Mouse (Mus musculus) 3T3-L1 (cell line): ENCODE measurements around the gene Cttnbp2nl.

ENCODE experiments used
- DNase-seq: peaks from one replicate; pipeline ENCODE4 v3.0.0-alpha.2; 2015; ENCODE audit warnings: low read depth, low spot score

Cttnbp2nl gene

DNA sequence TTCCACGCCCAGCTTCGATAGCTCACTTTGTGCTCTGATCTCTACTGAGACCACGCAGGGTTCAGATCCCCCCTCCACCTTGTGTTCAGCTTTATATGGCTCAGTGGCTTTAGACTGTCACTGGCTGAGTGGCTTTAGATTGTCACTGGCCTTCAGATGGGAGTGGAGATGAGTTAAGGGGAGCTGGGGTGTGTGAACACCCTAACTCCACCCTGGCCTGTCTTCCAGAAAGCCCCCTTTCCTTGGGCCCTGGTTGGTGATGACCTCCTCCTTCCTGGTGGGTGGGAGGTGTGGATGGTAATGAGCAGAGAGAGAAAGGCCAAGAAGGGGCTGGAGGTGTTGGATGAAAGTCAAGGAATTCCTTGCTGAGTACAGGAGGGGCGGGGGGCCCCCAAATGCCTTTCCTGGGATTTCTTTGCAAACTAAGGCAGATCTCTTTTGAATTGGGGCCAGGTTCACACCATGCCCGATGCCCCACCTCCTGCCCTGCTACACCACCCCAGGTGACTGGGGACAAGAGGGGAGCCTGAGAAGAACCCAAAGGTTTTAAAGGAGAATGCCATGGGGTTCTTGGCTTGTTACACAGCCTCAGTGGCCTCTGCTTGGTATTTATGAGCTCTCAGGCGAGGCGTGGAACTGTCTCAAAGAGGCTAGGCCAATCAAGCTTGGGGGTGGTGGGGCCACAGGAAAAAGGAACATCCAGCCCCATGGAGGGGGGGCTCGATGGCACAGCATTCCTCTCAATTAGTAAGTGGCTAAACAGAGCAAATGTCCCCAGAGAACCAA, 87.7 kb downstream of the Cttnbp2nl start:
- DNase-seq, result no peak

DNA sequence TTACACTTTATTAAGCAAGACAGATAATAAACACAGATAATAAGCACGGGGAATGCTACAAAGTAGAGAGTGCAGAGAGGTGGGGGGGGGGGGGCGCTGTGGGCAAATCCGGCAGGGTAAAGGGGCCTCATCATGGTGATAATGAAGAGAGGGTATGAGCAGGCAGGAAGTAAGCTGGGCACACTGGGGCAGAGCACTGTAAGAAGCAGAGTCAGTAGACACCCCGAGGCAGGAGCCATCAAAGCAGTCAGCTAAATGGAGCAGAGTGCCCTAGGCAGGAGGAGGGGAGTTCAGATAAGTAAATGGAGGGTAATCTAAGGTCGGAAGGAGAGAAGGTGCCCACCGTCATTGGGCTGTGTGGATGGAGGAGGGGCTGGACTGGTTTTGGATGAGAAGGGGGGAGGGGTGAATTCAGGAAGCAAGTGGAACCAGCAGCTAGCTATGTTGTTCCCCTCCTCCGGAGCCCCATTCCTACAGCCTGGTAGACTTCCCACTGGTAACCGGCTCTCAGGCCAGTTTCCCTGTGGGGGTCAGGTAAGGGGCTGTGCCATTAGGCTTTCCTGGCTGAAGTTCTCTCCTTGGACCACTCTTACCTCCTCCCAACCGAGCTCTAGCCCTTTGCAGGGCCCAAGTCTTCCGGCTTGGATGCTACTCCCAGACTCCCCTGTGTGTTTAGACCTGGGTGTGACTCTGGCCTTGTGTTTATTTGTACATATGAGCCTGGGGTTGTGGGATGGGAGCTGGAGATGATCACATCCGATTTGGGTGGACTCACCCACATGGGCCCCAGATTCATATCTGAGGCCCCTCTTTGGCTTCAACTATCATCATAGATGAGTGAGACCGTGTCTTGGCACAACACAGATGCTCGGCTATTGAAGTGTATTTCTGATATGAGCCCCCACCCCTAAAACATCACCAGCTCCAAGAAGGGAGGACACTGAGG, 89.3 kb downstream of the Cttnbp2nl start:
- no peak for DNase-seq

DNA sequence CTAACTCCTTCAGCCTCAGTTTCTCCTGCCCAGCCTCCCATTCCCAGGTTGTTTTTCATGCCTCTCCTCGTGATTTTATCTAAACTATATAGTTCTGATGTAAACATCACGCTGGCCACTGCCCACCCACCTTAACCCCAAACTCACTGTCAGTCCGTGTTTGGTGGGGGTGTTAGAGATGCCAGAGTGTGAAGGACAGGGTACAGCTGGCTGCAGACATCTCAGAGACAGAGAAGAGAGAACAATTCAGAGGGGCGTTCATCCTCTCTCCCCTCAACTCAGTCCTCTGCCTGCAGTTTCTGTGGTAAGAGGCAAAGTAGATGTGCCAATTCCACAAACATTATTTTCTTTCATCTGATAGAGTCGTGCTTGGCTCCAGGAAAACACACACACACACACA, 90.1 kb downstream of the Cttnbp2nl start:
- DNase-seq, result no peak

DNA sequence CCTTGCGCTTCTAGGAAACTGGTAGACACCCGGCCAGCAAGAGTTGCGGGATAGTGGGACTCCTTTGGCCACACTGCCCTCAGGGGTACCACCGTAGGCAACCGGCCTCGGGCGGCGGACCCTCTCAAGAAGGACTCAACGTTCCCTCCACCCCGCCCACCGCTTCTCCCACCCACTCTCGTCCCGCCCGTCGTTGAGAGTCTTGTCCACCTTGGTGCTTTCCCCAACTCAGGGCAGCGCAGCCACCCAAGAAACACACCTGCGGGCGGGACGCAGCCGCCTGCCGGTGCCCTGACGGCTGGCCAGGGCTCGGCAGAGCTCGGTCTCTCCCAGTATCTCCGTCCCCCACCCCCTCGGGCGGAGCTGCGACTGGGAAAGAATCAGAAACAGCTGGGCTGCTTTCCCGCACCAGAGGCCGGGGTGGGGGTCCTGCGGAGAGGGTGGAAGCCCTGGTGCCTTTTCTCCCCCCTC, 90.8 kb downstream of the Cttnbp2nl start:
- no peak for DNase-seq

DNA sequence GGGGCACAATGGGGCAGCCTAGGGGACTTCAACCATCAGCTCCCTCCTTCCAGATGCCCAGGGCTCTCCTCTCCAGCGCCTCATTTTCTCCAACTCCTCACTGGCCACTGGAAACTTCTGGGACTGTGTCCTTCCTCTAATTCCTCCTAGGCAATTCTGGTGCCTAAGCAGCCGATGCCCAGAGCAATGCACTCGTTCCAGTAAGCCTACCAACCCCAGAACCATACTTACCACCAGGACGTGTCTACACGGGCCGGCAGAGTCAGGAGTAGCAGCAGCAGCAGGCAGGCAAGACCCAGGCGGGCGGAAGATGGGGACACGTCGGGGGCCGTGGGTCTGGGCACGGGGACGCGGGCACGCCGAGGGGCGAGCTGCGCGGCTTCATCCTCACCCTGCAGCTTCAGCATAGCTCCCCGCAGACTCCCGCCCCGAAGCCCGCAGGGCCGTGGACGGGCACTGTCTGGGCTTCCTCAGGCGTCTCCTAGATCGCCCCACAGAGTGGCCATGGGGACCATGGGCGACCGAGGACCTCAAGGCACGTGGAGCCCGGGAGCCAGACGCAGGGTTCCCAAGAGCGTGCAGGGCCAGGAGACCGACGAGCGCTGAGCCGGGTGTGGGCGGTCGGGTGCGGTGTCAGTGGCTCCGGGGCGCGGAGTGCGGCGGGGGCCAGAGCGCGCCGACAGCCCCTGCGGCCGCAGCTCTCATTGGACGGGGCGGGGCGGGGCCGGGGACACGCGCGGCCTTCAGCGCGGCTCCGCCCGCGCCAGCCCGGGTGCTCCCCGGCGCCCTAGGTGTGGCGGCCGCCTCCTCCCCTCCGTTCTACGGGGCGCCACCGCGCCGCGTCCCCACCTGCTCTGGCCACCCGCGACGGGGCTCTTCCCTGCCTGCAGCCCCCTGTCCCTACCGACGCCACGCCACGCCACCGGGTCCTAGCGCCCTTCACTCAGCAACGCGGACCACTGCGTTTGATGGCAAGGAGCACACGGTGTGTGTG, 91.6 kb downstream of the Cttnbp2nl start, which contains the start of gene Wnt2b:
TSS of gene Wnt2b (minus strand) at position 856 of the 994 bp plus-strand sequence.
- DNase-seq, result no peak

DNA sequence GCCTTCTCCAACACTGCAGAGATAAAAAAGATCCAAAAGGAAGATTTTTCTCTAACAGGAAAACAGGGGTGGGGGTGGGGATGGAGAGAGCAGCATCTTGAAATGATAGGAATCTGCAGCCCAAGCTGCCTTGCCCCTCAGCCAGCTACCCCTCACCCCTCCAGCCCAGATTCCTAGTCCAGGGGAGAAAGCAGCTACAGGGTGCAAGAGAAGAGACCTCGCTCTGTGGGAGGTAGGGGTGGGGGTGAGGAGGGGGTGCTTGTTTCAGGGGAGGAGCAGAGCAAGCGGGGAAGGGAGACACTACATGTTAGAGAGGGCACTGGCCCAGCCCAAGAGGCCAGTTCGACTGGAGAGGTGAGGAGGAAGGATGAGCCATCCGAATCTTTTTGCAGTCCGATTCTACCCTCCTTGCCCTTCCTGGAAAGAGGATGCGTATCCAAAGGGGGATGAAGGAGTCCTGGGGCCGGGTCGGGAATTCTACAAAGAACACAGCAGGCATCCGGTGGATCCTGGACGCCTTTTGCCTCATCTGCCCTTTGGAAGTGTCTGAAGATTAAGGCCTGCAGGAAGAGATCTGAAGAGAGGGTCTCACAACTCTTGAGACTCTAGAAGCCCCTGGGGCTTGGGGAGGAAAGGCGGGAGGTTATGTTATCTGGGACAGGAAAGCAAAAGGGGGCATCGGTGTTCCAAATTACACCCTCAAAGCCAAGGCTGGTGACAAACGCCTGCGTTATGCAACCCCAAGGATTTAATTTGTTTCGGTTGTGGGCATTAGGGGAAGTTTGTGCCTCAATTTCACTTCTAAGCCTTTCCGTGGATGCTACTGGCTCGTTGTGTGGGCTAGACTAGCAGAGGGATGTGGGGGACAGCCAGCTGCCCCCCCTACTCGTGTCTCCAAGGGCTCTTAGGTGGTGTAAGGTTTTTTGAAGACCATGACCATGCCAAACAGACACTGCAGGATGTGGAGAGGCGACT, 92.6 kb downstream of the Cttnbp2nl start:
- no peak for DNase-seq

DNA sequence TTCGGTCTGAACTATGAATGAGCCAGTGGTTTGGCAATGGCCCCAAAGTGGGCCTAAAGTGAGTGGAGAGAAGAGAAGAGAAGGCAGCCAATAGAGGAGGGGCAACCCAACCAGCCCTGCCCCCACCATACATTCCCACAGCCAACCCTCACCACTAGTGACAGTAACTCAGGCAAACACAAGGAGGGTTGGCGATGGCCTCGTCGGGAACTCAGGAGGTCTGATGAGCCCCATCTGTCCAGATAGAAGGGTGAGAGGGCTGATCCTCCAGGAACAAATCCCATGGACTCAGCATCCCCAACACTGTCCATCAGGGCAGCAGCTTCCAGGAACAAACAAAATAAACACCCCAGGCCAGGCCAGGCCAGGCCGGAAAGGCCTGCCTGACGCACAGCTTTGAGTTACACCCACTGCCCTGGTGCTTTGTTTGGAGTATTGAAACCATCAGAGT, 96.8 kb downstream of the Cttnbp2nl start:
- DNase-seq, result no peak

DNA sequence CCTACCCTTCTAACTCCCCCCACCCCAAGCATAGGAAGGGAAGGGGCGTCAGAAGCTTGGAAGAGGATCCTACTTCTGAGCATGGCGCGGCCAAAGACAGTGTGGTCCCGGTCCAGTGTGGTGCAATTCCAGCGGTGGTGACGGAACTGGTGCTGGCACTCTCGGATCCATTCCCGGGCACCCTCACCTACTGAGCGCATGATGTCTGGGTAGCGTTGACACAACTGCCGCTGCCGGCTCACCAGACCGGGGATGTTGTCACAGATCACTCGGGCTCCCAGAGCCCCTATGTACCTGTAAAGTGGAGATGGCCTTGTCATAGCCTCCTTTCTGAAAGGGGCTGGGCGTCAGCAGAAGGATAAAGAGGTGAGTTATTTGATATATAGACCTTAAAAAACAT, 98.4 kb downstream of the Cttnbp2nl start:
- no peak for DNase-seq

DNA sequence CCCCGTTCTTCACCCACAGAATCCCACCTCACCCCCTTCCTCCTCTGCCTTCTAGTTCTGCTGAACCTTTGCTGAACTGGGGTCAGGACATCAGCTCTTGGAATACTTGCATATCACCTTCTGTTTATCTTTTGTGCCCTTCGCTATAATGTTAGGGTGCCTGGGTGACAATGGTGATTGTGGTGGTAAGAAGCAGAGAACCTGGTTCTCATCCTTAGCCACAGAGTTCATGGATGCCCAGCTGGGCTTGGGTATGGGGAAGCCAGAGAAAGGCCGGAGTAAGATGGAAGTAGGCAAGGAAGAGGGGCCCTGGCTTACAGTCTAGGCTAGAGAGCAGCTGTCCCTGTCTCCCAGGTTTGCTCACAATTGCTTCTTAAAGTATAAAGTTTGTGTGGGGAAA, 98.8 kb downstream of the Cttnbp2nl start:
- no peak for DNase-seq

DNA sequence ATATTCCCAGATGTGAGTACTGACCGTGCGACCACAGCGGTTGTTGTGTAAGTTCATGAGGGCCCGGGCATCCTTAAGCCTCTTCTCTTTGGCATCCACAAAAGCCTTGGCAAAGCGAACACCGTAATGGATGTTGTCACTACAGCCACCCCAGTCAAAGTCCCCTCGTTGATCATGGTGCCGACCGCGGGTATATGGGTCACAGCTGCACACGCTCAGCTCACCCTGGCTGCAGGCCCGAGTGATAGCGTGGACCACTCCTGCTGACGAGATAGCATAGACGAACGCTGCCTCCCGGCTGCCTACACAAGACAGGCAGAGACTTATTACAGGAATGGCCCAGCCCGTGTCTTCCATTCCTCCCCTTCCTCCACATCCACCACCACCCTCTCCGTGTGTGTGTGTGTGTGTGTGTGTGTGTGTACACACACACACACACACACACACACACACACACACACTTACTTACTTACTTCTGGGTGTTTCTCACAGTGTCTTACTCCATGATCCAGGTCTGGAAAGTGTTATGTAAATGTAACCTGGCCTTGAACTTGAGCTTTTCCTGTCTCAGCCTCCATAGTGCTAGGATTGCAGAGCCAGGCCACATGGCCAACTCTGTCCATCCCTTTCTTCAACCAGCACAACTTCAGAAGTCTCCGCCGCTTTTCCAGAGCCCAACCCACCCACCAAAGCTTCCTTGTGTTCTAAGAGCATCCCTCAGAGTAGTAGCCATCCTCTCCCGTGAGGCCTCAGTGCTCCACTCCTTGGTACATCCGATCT, 99.9 kb downstream of the Cttnbp2nl start:
- no peak for DNase-seq
